In the genomic region with DNA sequence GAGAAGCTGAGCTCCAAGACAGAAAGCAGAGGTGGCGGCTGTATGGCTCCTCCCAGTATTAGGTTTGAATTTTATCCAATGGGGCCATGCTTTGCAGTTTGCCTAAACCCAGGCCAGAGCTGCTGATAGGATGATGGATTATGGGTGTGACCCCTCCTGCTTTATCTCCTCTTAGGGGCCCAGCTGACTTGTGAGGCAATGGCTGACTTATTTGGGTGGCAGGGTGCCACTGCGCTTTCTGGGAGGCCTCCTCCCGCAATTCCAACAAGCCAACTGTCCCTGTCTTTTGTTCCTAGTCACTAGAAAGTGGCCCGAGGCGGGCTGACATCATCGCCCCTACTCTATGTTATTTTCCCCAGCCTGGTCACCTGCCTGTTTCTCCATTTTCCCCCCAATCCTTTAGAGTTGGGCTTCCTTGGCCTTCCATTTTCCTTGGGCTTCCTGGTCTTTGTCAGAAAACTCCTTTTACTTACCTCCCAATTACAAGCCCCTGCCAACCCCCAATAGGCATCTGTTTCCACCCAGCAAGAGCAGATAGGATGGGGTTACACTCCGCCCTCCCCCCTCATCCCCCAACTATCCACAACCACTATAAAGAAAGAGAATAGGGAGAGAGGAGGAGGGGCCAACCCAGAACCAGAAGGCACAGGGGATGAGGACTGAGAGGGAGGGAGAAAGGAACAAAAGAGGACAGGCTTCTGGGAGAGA, we compare ENCODE assay signal across 9 mouse cellular contexts. TPM values are rescaled to one million over a fixed set of nuclear protein-coding genes. Genes with fewer than 3 reads are reported as not detected.
A peak's percentile ranks its signal among the peaks of the same experiment; 100 is the strongest.
DNase-seq lines count a peak whose midpoint lies in the region; ATAC-seq and TF ChIP-seq lines count a peak whose summit lies in the region.
"Had no signal": no experiment of that assay in that cellular context is flagged by ENCODE, and none has a peak within 500 bp of the region (broad histone marks: within the 10 kb centered on the region; RNA-seq: fewer than 3 reads in every experiment).

No protein-coding gene starts in this region.

- peak overlapping the region; percentile 80; the same call in 1 of the 2 replicates for H3K9ac ChIP-seq in kidney, postnatal 0 days (ENCODE audit: low read depth, low read length)
- H3K9ac ChIP-seq in hindbrain, embryonic 15.5 days, result 0 out of 2 replicates have a peak overlapping the region, but pooled peaks have one; percentile 74

- no peaks in the 10 kb centered on the region for H3K27me3 ChIP-seq in kidney, postnatal 0 days (ENCODE audit: insufficient read depth, low read length)
- no peaks in the 10 kb centered on the region for H3K27me3 ChIP-seq in hindbrain, embryonic 15.5 days

- WGBS in kidney, postnatal 0 days, result 31% methylated on average over 7 of the region's 7 CpGs
- 18% methylated on average over 7 of the region's 7 CpGs for WGBS in hindbrain, embryonic 15.5 days

- 0 out of 2 replicates have a peak, but pooled peaks cover under 1% of the 10 kb centered on the region for H3K36me3 ChIP-seq in kidney, postnatal 0 days (ENCODE audit: insufficient read depth, low read length)
- peaks cover 9% of the 10 kb centered on the region for H3K36me3 ChIP-seq in hindbrain, embryonic 15.5 days

- ATAC-seq in kidney, postnatal 0 days (replicated peaks; ENCODE audit: low FRiP score, low read depth), result peak; percentile 47
- ATAC-seq in hindbrain, embryonic 15.5 days (ENCODE audit: low FRiP score, low read depth), result peak; percentile 27; the same call in 1 of the 2 replicates

- H3K4me2 ChIP-seq in kidney, postnatal 0 days (ENCODE audit: low read length), result peak overlapping the region; percentile 88
- H3K4me2 ChIP-seq in hindbrain, embryonic 15.5 days, result peak overlapping the region; percentile 96

- H3K9me3 ChIP-seq in kidney, postnatal 0 days (replicated peaks; ENCODE audit: low read length), result no peaks in the 10 kb centered on the region
- H3K9me3 ChIP-seq in hindbrain, embryonic 15.5 days, result no peaks in the 10 kb centered on the region

- H3K4me1 ChIP-seq in kidney, postnatal 0 days (replicated peaks; ENCODE audit: insufficient read depth, low read length), result peaks cover 22% of the 10 kb centered on the region
- H3K4me1 ChIP-seq in hindbrain, embryonic 15.5 days (replicated peaks), result peaks cover 37% of the 10 kb centered on the region

- H3K4me3 ChIP-seq in kidney, postnatal 0 days (replicated peaks; ENCODE audit: low read depth, low read length), result peak overlapping the region; percentile 48
- peak overlapping the region; percentile 58 for H3K4me3 ChIP-seq in hindbrain, embryonic 15.5 days

- peak overlapping the region; percentile 95 for H3K27ac ChIP-seq in kidney, postnatal 0 days
- H3K27ac ChIP-seq in hindbrain, embryonic 15.5 days (replicated peaks), result peak overlapping the region; percentile 89

- TF ChIP-seq CTCF in kidney, postnatal 0 days (IDR thresholded peaks at IDR 0.05; ENCODE audit: low read depth), result no peak

- peak; percentile 89 for DNase-seq in kidney, postnatal 0 days (ENCODE audit: low spot score)
- DNase-seq in kidney, adult 9 months, result no peak
- peak; percentile 58 for DNase-seq in gastrocnemius, adult 18-20 months (ENCODE audit: low spot score)
- DNase-seq in lung, postnatal 10 days, result peak; percentile 67
- DNase-seq in skeletal muscle tissue, adult 2 months (ENCODE audit: low read depth, low spot score), result peak; percentile 77
- no peak for DNase-seq in spleen, adult 18-20 months
- DNase-seq in right cerebral cortex, adult 18-20 months, result no peak

RNA-seq across cellular contexts. Expression of a gene that starts 1.1 kb away (rescaled TPM):
- polyA plus RNA-seq in kidney, postnatal 0 days (2015; fragmentation: Nextera tagmentation; extraction: Ambion mirVana), result 15.0 and 16.0 TPM in 2 replicates
- 1 to 10 TPM in 1 of 2 experiments, under 1 TPM in 1; 0.78 to 1.5 TPM for total RNA-seq in gastrocnemius, adult 18-20 months (2021)
- polyA plus RNA-seq in hindbrain, embryonic 15.5 days (2015; fragmentation: Nextera tagmentation; extraction: Ambion mirVana), result 16.3 and 17.2 TPM in 2 replicates
- total RNA-seq: neutrophil, adult 5-6 weeks had no signal

RNA-seq across cellular contexts. Expression of a gene that starts 7.7 kb away (rescaled TPM):
- 0.11 TPM in 1 of 2 replicates, not detected in the other for polyA plus RNA-seq in kidney, postnatal 0 days (2015; fragmentation: Nextera tagmentation; extraction: Ambion mirVana)
- total RNA-seq in gastrocnemius, adult 18-20 months (2021), result not detected
- 0.70 and 0.90 TPM in 2 replicates for polyA plus RNA-seq in hindbrain, embryonic 15.5 days (2015; fragmentation: Nextera tagmentation; extraction: Ambion mirVana)
- total RNA-seq: neutrophil, adult 5-6 weeks had no signal

RNA-seq across cellular contexts. Expression of a gene that starts 11.3 kb away (rescaled TPM):
- polyA plus RNA-seq in kidney, postnatal 0 days (2015; fragmentation: Nextera tagmentation; extraction: Ambion mirVana), result 1.9 and 2.1 TPM in 2 replicates
- total RNA-seq in gastrocnemius, adult 18-20 months (2021), result under 1 TPM in 1 of 2 experiments, not detected in 1; 0.50 TPM
- 12.8 and 14.7 TPM in 2 replicates for polyA plus RNA-seq in hindbrain, embryonic 15.5 days (2015; fragmentation: Nextera tagmentation; extraction: Ambion mirVana)
- total RNA-seq: neutrophil, adult 5-6 weeks had no signal

RNA-seq across cellular contexts. Expression of a gene that starts 11.9 kb away (rescaled TPM):
- polyA plus RNA-seq in kidney, postnatal 0 days (2015; fragmentation: Nextera tagmentation; extraction: Ambion mirVana), result 39.9 and 48.1 TPM in 2 replicates
- total RNA-seq in gastrocnemius, adult 18-20 months (2021), result 1 to 10 TPM; 1.2 to 1.3 TPM
- polyA plus RNA-seq in hindbrain, embryonic 15.5 days (2015; fragmentation: Nextera tagmentation; extraction: Ambion mirVana), result 250 and 277 TPM in 2 replicates

RNA-seq across cellular contexts. Expression of a gene that starts 32.5 kb away (rescaled TPM):
- polyA plus RNA-seq in kidney, postnatal 0 days (2015; fragmentation: Nextera tagmentation; extraction: Ambion mirVana), result 113 and 123 TPM in 2 replicates
- 10 to 100 TPM; 46.1 to 51.0 TPM for total RNA-seq in gastrocnemius, adult 18-20 months (2021)
- 161 and 162 TPM in 2 replicates for polyA plus RNA-seq in hindbrain, embryonic 15.5 days (2015; fragmentation: Nextera tagmentation; extraction: Ambion mirVana)

Comparison
In these comparisons a context has a peak if more than half of its experiments do, and no peak if none do; other contexts are left out.
1. DNase-seq: peak in kidney, postnatal 0 days (single experiment), gastrocnemius, adult 18-20 months (single experiment), lung, postnatal 10 days (single experiment) and skeletal muscle tissue, adult 2 months (single experiment); none in kidney, adult 9 months (single experiment), spleen, adult 18-20 months (0 of 2) and right cerebral cortex, adult 18-20 months (single experiment).